Mouse (Mus musculus) G1E (cell line): ENCODE measurements at regions not wholly inside any gene's neighbourhood (a gene's known extent, or its start where the extent isn't known, plus 50 kb on each side); places are given as distances from the start of the nearest gene placed in this dataset.

Experiments
- CTCF ChIP-seq: IDR thresholded peaks from 2 replicates; pipeline ENCODE4 v1.5.1; 2012; ENCODE audit warnings: low read depth, low read length, inconsistent platforms, mixed read lengths
- GATA1 ChIP-seq: IDR thresholded peaks from 2 replicates; pipeline ENCODE4 v1.6.1; 2012; ENCODE audit warnings: borderline replicate concordance, low read length, inconsistent platforms, mixed read lengths

- TF ChIP-seq CTCF (no peak), GATA1 (no peak)
Measured at GRCm38 (mm10) chr10:17516068-17516467, 206.9 kb upstream of the Cited2 start.
